Mouse (Mus musculus): ENCODE measurements at regions not wholly inside any gene's neighbourhood (a gene's known extent, or its start where the extent isn't known, plus 50 kb on each side); places are given as distances from the start of the nearest gene placed in this dataset.

DNA sequence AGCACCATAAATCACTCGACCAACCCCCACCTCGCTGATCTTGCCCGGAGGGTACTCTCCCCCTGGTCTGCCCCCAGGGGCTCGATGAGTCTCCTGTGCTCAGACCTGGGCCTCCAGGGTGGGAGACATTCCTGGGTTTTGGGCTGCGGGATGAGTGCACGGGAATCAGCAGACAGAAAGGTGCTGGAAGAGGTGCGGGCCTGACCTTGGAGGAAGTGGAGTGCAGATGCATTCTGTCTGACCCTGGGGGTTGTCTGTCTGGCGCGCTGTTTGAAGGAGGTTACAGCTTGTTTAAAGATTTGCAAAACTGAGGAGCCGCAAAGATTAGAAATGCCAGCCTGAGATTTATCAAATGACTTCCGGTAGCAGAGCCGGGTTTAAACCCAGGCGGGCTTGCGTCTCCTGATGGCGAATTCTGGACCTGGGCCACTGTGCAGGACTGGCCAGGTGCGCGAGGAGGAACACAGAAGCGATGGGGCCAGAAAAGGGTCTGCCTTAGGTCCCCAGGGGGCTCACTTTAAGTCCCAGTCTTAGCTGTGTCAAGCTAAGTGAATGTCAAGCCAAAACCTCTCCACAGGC is 257.9 kb upstream of the Nfe2l3 start:
- TF ChIP-seq CTCF (IDR thresholded peaks at IDR 0.05; ENCODE audit: low read depth, low read length) = no peak
- TF ChIP-seq POLR2A (IDR thresholded peaks at IDR 0.05; ENCODE audit: borderline replicate concordance, low read depth, low read length) = 0 out of 2 replicates have a peak, but pooled peaks have one; percentile 1

All from bone marrow macrophage, adult 2 months (primary cell).